Comparison of ENCODE assay signal across 21 mouse cellular contexts in the genomic region with DNA sequence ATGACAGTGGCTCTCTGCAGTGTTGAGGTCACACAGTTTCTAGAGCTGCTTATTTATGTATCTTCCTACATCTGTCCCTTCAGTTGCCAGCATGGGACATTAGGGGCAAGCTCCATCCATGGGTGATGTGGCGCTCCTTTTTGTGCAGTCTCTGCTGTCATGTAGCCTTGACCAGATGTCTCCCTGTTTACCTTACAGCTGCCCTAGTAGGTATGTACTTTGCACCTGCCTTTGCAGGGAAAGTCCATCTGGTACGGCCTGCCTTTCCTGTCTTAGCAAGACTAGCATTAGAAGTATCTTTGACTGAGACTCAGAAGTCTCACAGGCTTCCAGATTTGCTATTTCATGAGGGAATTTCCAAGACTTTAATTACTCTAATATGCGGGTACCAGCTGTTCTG. TPM values are rescaled to one million over a fixed set of nuclear protein-coding genes. Genes with fewer than 3 reads are reported as not detected.
DNase-seq lines count a peak whose midpoint lies in the region; ATAC-seq and TF ChIP-seq lines count a peak whose summit lies in the region.
"Had no signal": no experiment of that assay in that cellular context is flagged by ENCODE, and none has a peak within 500 bp of the region (broad histone marks: within the 10 kb centered on the region; RNA-seq: fewer than 3 reads in every experiment).

No protein-coding gene starts in this region.

- H3K4me1 ChIP-seq in intestine, embryonic 15.5 days (replicated peaks) = no peaks in the 10 kb centered on the region
- H3K4me1 ChIP-seq in intestine, postnatal 0 days (replicated peaks; ENCODE audit: control insufficient read depth, insufficient read depth, low read length) = no peaks in the 10 kb centered on the region
- no peaks in the 10 kb centered on the region for H3K4me1 ChIP-seq in spleen, adult 2 months (ENCODE audit: control insufficient read depth, insufficient read depth, insufficient read length)
- H3K4me1 ChIP-seq in liver, embryonic 15.5 days (replicated peaks) = peaks cover 10% of the 10 kb centered on the region
- H3K4me1 ChIP-seq in forebrain, embryonic 11.5 days (replicated peaks; ENCODE audit: control insufficient read depth, insufficient read depth, low read length) = 0 out of 2 replicates have a peak, but pooled peaks cover 2% of the 10 kb centered on the region
- H3K4me1 ChIP-seq: embryonic facial prominence, embryonic 13.5 days; forebrain, embryonic 13.5 days; heart, embryonic 15.5 days had no signal

- TF ChIP-seq CTCF in intestine, postnatal 0 days (IDR thresholded peaks at IDR 0.05; ENCODE audit: low read depth) = no peak
- TF ChIP-seq CTCF in spleen, adult 2 months (IDR thresholded peaks at IDR 0.05; ENCODE audit: extremely low read depth, insufficient read depth, insufficient read length, insufficient replicate concordance) = no peak

- no peak overlapping the region for H3K27ac ChIP-seq in intestine, embryonic 15.5 days
- no peak overlapping the region for H3K27ac ChIP-seq in intestine, postnatal 0 days (ENCODE audit: low read depth, low read length)
- peak overlapping the region; percentile 4; the same call in 1 of the 2 replicates for H3K27ac ChIP-seq in spleen, adult 2 months (ENCODE audit: insufficient read depth, low read length)
- H3K27ac ChIP-seq in liver, embryonic 15.5 days (replicated peaks) = no peak overlapping the region
- no peak overlapping the region for H3K27ac ChIP-seq in forebrain, embryonic 11.5 days (ENCODE audit: low read depth, low read length)
- H3K27ac ChIP-seq: embryonic facial prominence, embryonic 13.5 days; forebrain, embryonic 13.5 days; heart, adult 2 months; heart, embryonic 15.5 days had no signal

- no peak overlapping the region for H3K4me2 ChIP-seq in intestine, embryonic 15.5 days (replicated peaks)
- no peak overlapping the region for H3K4me2 ChIP-seq in intestine, postnatal 0 days (replicated peaks; ENCODE audit: low read depth)
- H3K4me2 ChIP-seq in liver, embryonic 15.5 days = no peak overlapping the region
- H3K4me2 ChIP-seq in forebrain, embryonic 11.5 days (ENCODE audit: low read depth, low read length, severe bottlenecking) = no peak overlapping the region
- H3K4me2 ChIP-seq: embryonic facial prominence, embryonic 13.5 days; forebrain, embryonic 13.5 days; heart, embryonic 11.5 days; heart, embryonic 15.5 days had no signal

- TF ChIP-seq POLR2A in spleen, adult 2 months (IDR thresholded peaks at IDR 0.05; ENCODE audit: low read depth, low read length) = no peak

- no peaks in the 10 kb centered on the region for H3K27me3 ChIP-seq in intestine, embryonic 15.5 days (replicated peaks)
- no peaks in the 10 kb centered on the region for H3K27me3 ChIP-seq in intestine, postnatal 0 days (replicated peaks; ENCODE audit: control insufficient read depth, insufficient read depth, low read length)
- no peaks in the 10 kb centered on the region for H3K27me3 ChIP-seq in spleen, adult 2 months (ENCODE audit: control insufficient read depth, insufficient read depth, low read length)
- H3K27me3 ChIP-seq in liver, embryonic 15.5 days = no peaks in the 10 kb centered on the region
- no peaks in the 10 kb centered on the region for H3K27me3 ChIP-seq in forebrain, embryonic 11.5 days (ENCODE audit: control insufficient read depth, insufficient read depth, low read length)
- H3K27me3 ChIP-seq: embryonic facial prominence, embryonic 13.5 days; forebrain, embryonic 13.5 days; heart, embryonic 15.5 days had no signal

- H3K4me3 ChIP-seq in intestine, embryonic 15.5 days (replicated peaks) = no peak overlapping the region
- no peak overlapping the region for H3K4me3 ChIP-seq in intestine, postnatal 0 days (ENCODE audit: low read depth, low read length)
- no peak overlapping the region for H3K4me3 ChIP-seq in spleen, adult 2 months (ENCODE audit: extremely low read depth, insufficient read depth, insufficient read length)
- no peak overlapping the region for H3K4me3 ChIP-seq in liver, embryonic 15.5 days (replicated peaks)
- H3K4me3 ChIP-seq in forebrain, embryonic 11.5 days (ENCODE audit: low read depth, low read length) = no peak overlapping the region
- H3K4me3 ChIP-seq: embryonic facial prominence, embryonic 13.5 days; forebrain, embryonic 13.5 days; heart, adult 2 months; heart, embryonic 15.5 days had no signal

- H3K9me3 ChIP-seq in intestine, embryonic 15.5 days = no peaks in the 10 kb centered on the region
- H3K9me3 ChIP-seq in intestine, postnatal 0 days (ENCODE audit: control insufficient read depth) = no peaks in the 10 kb centered on the region
- no peaks in the 10 kb centered on the region for H3K9me3 ChIP-seq in liver, embryonic 15.5 days (replicated peaks)
- H3K9me3 ChIP-seq in forebrain, embryonic 11.5 days (ENCODE audit: control insufficient read depth, low read length) = no peaks in the 10 kb centered on the region
- H3K9me3 ChIP-seq: embryonic facial prominence, embryonic 13.5 days; forebrain, embryonic 13.5 days; heart, embryonic 15.5 days had no signal

- ATAC-seq in intestine, embryonic 15.5 days = peak; percentile 61
- no peak for ATAC-seq in intestine, postnatal 0 days
- ATAC-seq in liver, embryonic 15.5 days (ENCODE audit: insufficient read depth) = peak; percentile 61
- ATAC-seq in forebrain, embryonic 11.5 days (replicated peaks; ENCODE audit: low FRiP score) = no peak
- ATAC-seq: CD4-positive, CD25-positive, alpha-beta regulatory T cell, adult 4 months; forebrain, embryonic 13.5 days; forebrain, postnatal 0 days had no signal

- H3K36me3 ChIP-seq in intestine, embryonic 15.5 days = no peaks in the 10 kb centered on the region
- H3K36me3 ChIP-seq in intestine, postnatal 0 days (ENCODE audit: control insufficient read depth, insufficient read depth) = no peaks in the 10 kb centered on the region
- H3K36me3 ChIP-seq in spleen, adult 2 months (ENCODE audit: control insufficient read depth, insufficient read depth, low read length) = 0 out of 2 replicates have a peak, but pooled peaks cover 2% of the 10 kb centered on the region
- peaks cover 11% of the 10 kb centered on the region; the same call in 1 of the 2 replicates for H3K36me3 ChIP-seq in liver, embryonic 15.5 days (replicated peaks)
- no peaks in the 10 kb centered on the region for H3K36me3 ChIP-seq in forebrain, embryonic 11.5 days (ENCODE audit: control insufficient read depth, insufficient read depth, low read length)
- H3K36me3 ChIP-seq: heart, embryonic 15.5 days had no signal

- DNase-seq in spleen, adult 2 months (ENCODE audit: low read depth in 1 of 2, low spot score in 2 of 2) = no peak
- no peak for DNase-seq in spleen, adult 12 weeks (ENCODE audit: low spot score)
- DNase-seq in right cerebral cortex, postnatal 14 days = no peak
- no peak for DNase-seq in forebrain, embryonic 11.5 days (ENCODE audit: low spot score)
- DNase-seq: adrenal gland, postnatal 10 days; B cell, adult 2 months; cerebellum, adult 18-20 months; cerebellum, adult 9-11 months; cerebellum, postnatal 36 days; forebrain, postnatal 0 days; gastrocnemius, postnatal 14 days; heart, adult 2 months; heart, postnatal 14 days had no signal

- no peak overlapping the region for H3K9ac ChIP-seq in intestine, embryonic 15.5 days
- H3K9ac ChIP-seq in intestine, postnatal 0 days (ENCODE audit: low read depth, low read length) = no peak overlapping the region
- H3K9ac ChIP-seq in liver, embryonic 15.5 days = no peak overlapping the region
- H3K9ac ChIP-seq in forebrain, embryonic 11.5 days (ENCODE audit: low read length) = no peak overlapping the region
- H3K9ac ChIP-seq: embryonic facial prominence, embryonic 13.5 days; forebrain, embryonic 13.5 days; forebrain, postnatal 0 days; heart, embryonic 15.5 days had no signal

- WGBS in intestine, embryonic 15.5 days = 78% methylated on average over 3 of the region's 3 CpGs
- 64% methylated on average over 3 of the region's 3 CpGs for WGBS in intestine, postnatal 0 days
- 93% methylated on average over 3 of the region's 3 CpGs for WGBS in spleen, adult 2 months
- WGBS in liver, embryonic 15.5 days (ENCODE audit: insufficient replicate concordance) = 75% methylated on average over 3 of the region's 3 CpGs
- WGBS in forebrain, embryonic 11.5 days = 91% methylated on average over 3 of the region's 3 CpGs

RNA-seq across cellular contexts. Expression of gene Gm45062, which starts 11.8 kb away (rescaled TPM):
- polyA plus RNA-seq in intestine, embryonic 15.5 days (2015; fragmentation: Nextera tagmentation; extraction: Ambion mirVana) = 5.1 and 6.7 TPM in 2 replicates
- 0.30 and 0.75 TPM in 2 replicates for polyA plus RNA-seq in intestine, postnatal 0 days (2015; fragmentation: Nextera tagmentation; extraction: Ambion mirVana)
- polyA plus RNA-seq in spleen, adult 2 months (2012; rRNA removed) = not detected in 2 replicates
- 1.2 and 1.8 TPM in 2 replicates for polyA plus RNA-seq in liver, embryonic 15.5 days (2015; fragmentation: Nextera tagmentation; extraction: Ambion mirVana)
- 13.6 and 19.1 TPM in 2 replicates for polyA plus RNA-seq in forebrain, embryonic 11.5 days (2014; fragmentation: Nextera tagmentation; extraction: Ambion mirVana)

RNA-seq across cellular contexts. Expression of gene Umad1, which starts 12.0 kb away (rescaled TPM):
- 24.9 and 25.5 TPM in 2 replicates for polyA plus RNA-seq in intestine, embryonic 15.5 days (2015; fragmentation: Nextera tagmentation; extraction: Ambion mirVana)
- 24.0 and 25.1 TPM in 2 replicates for polyA plus RNA-seq in intestine, postnatal 0 days (2015; fragmentation: Nextera tagmentation; extraction: Ambion mirVana)
- 6.8 and 8.5 TPM in 2 replicates for polyA plus RNA-seq in spleen, adult 2 months (2012; rRNA removed)
- polyA plus RNA-seq in liver, embryonic 15.5 days (2015; fragmentation: Nextera tagmentation; extraction: Ambion mirVana) = 16.4 and 17.3 TPM in 2 replicates
- polyA plus RNA-seq in forebrain, embryonic 11.5 days (2014; fragmentation: Nextera tagmentation; extraction: Ambion mirVana) = 16.9 and 18.9 TPM in 2 replicates

RNA-seq across cellular contexts. Expression of gene Rpa3, which starts 12.1 kb away (rescaled TPM):
- 144 and 172 TPM in 2 replicates for polyA plus RNA-seq in intestine, embryonic 15.5 days (2015; fragmentation: Nextera tagmentation; extraction: Ambion mirVana)
- polyA plus RNA-seq in intestine, postnatal 0 days (2015; fragmentation: Nextera tagmentation; extraction: Ambion mirVana) = 78.5 and 83.2 TPM in 2 replicates
- polyA plus RNA-seq in spleen, adult 2 months (2012; rRNA removed) = 1.1 and 2.0 TPM in 2 replicates
- 71.2 and 89.2 TPM in 2 replicates for polyA plus RNA-seq in liver, embryonic 15.5 days (2015; fragmentation: Nextera tagmentation; extraction: Ambion mirVana)
- polyA plus RNA-seq in forebrain, embryonic 11.5 days (2014; fragmentation: Nextera tagmentation; extraction: Ambion mirVana) = 174 and 194 TPM in 2 replicates

Comparison
In these comparisons a context has a peak if more than half of its experiments do, and no peak if none do; other contexts are left out.
1. ATAC-seq: peak in intestine, embryonic 15.5 days (single experiment) and liver, embryonic 15.5 days (single experiment); none in intestine, postnatal 0 days (single experiment) and forebrain, embryonic 11.5 days (single experiment).
2. RNA of gene Rpa3, which starts 12.1 kb away (polyA plus RNA-seq): 174 to 194 TPM in forebrain, embryonic 11.5 days, 144 to 172 TPM in intestine, embryonic 15.5 days, 71.2 to 89.2 TPM in liver, embryonic 15.5 days and 78.5 to 83.2 TPM in intestine, postnatal 0 days; 1.1 to 2.0 TPM in spleen, adult 2 months; every median in the first group is over 10 times any median in the second.